Mouse (Mus musculus) layer of hippocampus, adult 9-11 months (tissue): ENCODE measurements at regions not wholly inside any gene's neighbourhood (a gene's known extent, or its start where the extent isn't known, plus 50 kb on each side); places are given as distances from the start of the nearest gene placed in this dataset.

Experiments
- DNase-seq: peaks from one replicate; pipeline ENCODE4 v3.0.0; 2022

DNA sequence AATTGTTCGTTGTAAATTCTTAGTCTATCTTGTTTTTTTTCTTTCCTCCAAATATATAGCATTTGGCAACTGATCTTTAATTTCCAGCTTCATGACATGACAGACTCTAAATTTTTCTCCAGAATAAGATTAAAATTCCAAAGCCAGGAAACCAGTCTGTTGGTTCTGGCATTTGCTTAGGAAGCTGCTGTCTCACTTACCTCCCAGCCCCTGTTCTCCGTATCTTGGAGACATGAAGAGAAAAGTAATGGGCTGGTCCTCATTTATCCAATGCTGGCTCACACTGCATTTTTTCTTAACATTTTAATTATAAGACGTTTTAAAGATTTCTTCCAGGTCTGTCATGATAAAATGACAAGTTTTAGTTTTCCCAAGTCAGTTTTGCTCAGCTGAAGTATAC lies 226.3 kb downstream of the Pih1d3 start:
- no peak for DNase-seq

DNA sequence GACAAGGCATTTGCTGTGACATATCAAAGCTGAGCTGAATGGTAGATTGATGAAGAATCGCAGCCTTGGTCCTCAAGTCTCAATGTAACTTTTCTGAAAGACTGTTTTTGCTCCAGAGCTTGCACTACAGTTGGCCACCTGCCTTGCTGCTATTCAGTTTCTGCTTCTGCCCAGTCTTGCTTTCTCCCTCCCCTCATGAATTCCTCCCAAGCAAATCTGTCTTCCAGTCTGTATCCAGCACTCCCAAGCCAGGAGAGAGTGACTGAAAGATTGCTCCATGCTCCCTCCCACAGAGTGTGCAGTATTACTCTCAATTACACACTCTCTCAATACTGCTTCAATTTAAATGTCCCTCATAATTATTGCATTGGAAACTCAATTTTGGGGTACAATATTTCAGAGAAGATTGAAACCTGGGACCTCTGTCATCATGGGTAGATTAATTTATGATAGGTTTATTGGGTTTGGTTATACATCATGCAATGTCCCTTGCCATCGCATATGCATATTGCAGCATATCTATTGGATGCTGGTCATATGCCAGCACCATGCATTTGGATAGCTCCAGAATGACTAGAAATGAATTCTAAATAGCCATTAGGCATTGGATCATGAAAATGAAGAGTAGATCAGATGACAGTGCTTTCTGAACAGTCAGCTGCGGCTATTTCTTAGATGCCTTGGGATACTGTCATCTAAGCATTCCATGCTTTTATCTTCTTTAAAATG lies 231.3 kb downstream of the Pih1d3 start:
- peak; percentile 12 for DNase-seq

DNA sequence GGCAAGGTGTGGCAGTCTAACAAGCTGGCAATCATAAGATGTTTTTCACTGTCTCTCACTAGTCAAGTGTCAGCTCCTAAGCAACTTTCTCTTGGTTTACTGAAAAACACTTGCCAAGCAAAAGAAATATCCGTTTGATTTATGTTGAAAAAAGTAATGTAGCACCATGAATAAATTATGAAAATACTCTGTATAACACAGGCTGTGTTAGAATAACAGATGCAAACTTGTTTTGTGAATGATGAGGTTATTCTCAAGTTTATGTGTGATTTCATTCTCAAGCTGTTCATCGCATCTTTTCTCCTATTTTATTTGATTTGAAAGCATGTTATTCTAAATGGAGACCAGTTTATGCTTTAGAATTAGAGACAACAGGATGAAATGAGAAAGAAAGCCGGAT lies 239.7 kb downstream of the Pih1d3 start:
- DNase-seq: no peak
